Mouse (Mus musculus) bone marrow macrophage, adult 2 months (primary cell): ENCODE measurements around the gene Cfap43.

Experiments
- CTCF ChIP-seq: IDR thresholded peaks from 2 replicates; pipeline ENCODE4 v1.5.1; 2012; ENCODE audit warnings: low read depth, mild to moderate bottlenecking, low read length, moderate library complexity
- POLR2A ChIP-seq: IDR thresholded peaks from 2 replicates; pipeline ENCODE4 v1.6.1; 2012; ENCODE audit warnings: mild to moderate bottlenecking, low read depth, low read length, borderline replicate concordance

DNA sequence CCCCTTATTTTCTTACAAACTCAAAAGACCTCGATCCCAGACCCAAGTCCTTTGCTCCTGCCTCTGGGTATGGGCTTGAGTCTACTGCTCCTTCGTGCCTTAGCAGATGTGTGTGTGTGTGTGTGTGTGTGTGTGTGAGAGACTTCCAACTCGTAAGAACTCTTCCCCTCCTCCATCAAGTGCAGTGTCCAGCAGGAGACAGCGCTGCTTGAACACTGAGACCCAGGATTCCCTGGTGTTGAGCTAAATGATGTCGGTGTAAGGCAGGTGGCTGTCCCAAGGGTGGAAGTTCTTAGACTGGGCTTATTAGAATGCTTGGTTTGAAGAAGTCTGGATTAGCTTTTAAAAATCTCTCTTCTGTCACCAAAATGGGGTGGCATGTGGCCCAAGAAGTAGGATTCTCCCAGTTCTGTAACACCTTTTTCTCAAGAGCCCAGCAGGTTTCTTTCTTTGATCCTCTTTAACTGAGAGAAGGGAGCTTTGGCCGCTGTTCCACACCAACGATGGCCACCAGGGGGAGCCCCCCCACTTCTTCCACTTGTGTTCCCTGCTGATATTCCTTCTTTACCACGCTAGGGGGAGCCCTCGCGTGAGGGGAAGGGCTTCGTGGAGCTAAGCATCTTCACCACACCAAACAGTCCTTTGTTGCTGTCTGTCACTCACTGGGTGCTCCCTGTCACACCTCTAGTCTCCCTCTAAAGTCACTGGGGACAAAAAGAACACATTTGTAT lies 36.8 kb downstream of the Cfap43 start:
- TF ChIP-seq CTCF (peak; percentile 100), POLR2A (no peak)
